Mouse (Mus musculus): Measurements from ENCODE around the gene Fryl.

- TF ChIP-seq GATA1 (IDR thresholded peaks at IDR 0.05; ENCODE audit: borderline replicate concordance, low read length) (no peak), FLI1 (IDR thresholded peaks at IDR 0.05; ENCODE audit: low read length) (no peak)
Observed at GRCm38 (mm10) chr5:73114878-73115277, 141.5 kb downstream of the Fryl start.
